Mouse (Mus musculus): ENCODE measurements around the gene Stac. TPM values are rescaled to one million over a fixed set of nuclear protein-coding genes. Genes with fewer than 3 reads are reported as not detected.
A peak's percentile ranks its signal among the peaks of the same experiment; 100 is the strongest.

Stac gene
- polyA plus RNA-seq, 1 experiment from 2014 or later = 5.8 TPM

- no peak overlapping the region for H3K27ac ChIP-seq
- no peak overlapping the region for H3K4me2 ChIP-seq (replicated peaks)
- WGBS = 38% methylated on average over 2 of the region's 2 CpGs
- H3K36me3 ChIP-seq (replicated peaks; ENCODE audit: control insufficient read depth, insufficient read depth) = no peaks in the 10 kb centered on the region
- H3K4me1 ChIP-seq (replicated peaks; ENCODE audit: control insufficient read depth, insufficient read depth, low read length) = no peaks in the 10 kb centered on the region
- no peak overlapping the region for H3K9ac ChIP-seq
- H3K27me3 ChIP-seq (ENCODE audit: control insufficient read depth, insufficient read depth, low read length) = no peaks in the 10 kb centered on the region
- no peak overlapping the region for H3K4me3 ChIP-seq (replicated peaks; ENCODE audit: low read length)
- no peaks in the 10 kb centered on the region for H3K9me3 ChIP-seq (ENCODE audit: control insufficient read depth, low read length)
- ATAC-seq (ENCODE audit: low FRiP score) (no peak), DNase-seq (ENCODE audit: low spot score) (no peak)
Measured at GRCm38 (mm10) chr9:111700101-111700500, 10.0 kb upstream of the Stac start.

- Histone ChIP-seq H3K27ac (no peak overlapping the region), H3K4me3 (replicated peaks; ENCODE audit: low read length) (peak overlapping the region; percentile 54), H3K4me2 (replicated peaks) (peak overlapping the region; percentile 95), H3K27me3 (ENCODE audit: control insufficient read depth, insufficient read depth, low read length) (peaks cover 13% of the 10 kb centered on the region), H3K4me1 (replicated peaks; ENCODE audit: control insufficient read depth, insufficient read depth, low read length) (peaks cover 8% of the 10 kb centered on the region; the same call in 1 of the 2 replicates), H3K9me3 (ENCODE audit: control insufficient read depth, low read length) (no peaks in the 10 kb centered on the region), H3K36me3 (replicated peaks; ENCODE audit: control insufficient read depth, insufficient read depth) (no peaks in the 10 kb centered on the region), H3K9ac (peak overlapping the region; percentile 55)
- DNase-seq (ENCODE audit: low spot score) (no peak), ATAC-seq (ENCODE audit: low FRiP score) (no peak)
- 7% methylated on average over 6 of the region's 6 CpGs for WGBS
Measured at GRCm38 (mm10) chr9:111690484-111690855, 322 bp upstream of the Stac start.

GRCm38 (mm10) chr9:111689146-111689545, 1.0 kb downstream of the Stac start:
- Histone ChIP-seq H3K9ac (no peak overlapping the region), H3K4me2 (replicated peaks) (peak overlapping the region; percentile 95), H3K4me1 (replicated peaks; ENCODE audit: control insufficient read depth, insufficient read depth, low read length) (peaks cover 8% of the 10 kb centered on the region; the same call in 1 of the 2 replicates), H3K36me3 (replicated peaks; ENCODE audit: control insufficient read depth, insufficient read depth) (no peaks in the 10 kb centered on the region), H3K9me3 (ENCODE audit: control insufficient read depth, low read length) (no peaks in the 10 kb centered on the region), H3K27ac (no peak overlapping the region), H3K27me3 (ENCODE audit: control insufficient read depth, insufficient read depth, low read length) (peaks cover 13% of the 10 kb centered on the region), H3K4me3 (replicated peaks; ENCODE audit: low read length) (peak overlapping the region; percentile 54; the same call in 1 of the 2 replicates)
- ATAC-seq (ENCODE audit: low FRiP score) = no peak
- DNase-seq (ENCODE audit: low spot score) = no peak
- 82% methylated on average over 11 of the region's 11 CpGs for WGBS

- H3K9me3 ChIP-seq (ENCODE audit: control insufficient read depth, low read length) = no peaks in the 10 kb centered on the region
- peaks cover 8% of the 10 kb centered on the region for H3K27me3 ChIP-seq (ENCODE audit: control insufficient read depth, insufficient read depth, low read length)
- no peak overlapping the region for H3K4me2 ChIP-seq (replicated peaks)
- H3K4me1 ChIP-seq (replicated peaks; ENCODE audit: control insufficient read depth, insufficient read depth, low read length) = no peaks in the 10 kb centered on the region
- 82% methylated on average over 2 of the region's 2 CpGs for WGBS
- ATAC-seq (ENCODE audit: low FRiP score) (no peak), DNase-seq (ENCODE audit: low spot score) (no peak)
- H3K9ac ChIP-seq = no peak overlapping the region
- H3K36me3 ChIP-seq (replicated peaks; ENCODE audit: control insufficient read depth, insufficient read depth) = no peaks in the 10 kb centered on the region
- H3K27ac ChIP-seq = no peak overlapping the region
- no peak overlapping the region for H3K4me3 ChIP-seq (replicated peaks; ENCODE audit: low read length)
Measured at GRCm38 (mm10) chr9:111684170-111684569, 6.0 kb downstream of the Stac start.

- 50% methylated on average over 2 of the region's 2 CpGs for WGBS
- Histone ChIP-seq H3K36me3 (replicated peaks; ENCODE audit: control insufficient read depth, insufficient read depth) (no peaks in the 10 kb centered on the region), H3K27me3 (ENCODE audit: control insufficient read depth, insufficient read depth, low read length) (no peaks in the 10 kb centered on the region), H3K27ac (no peak overlapping the region), H3K4me1 (replicated peaks; ENCODE audit: control insufficient read depth, insufficient read depth, low read length) (no peaks in the 10 kb centered on the region), H3K4me3 (replicated peaks; ENCODE audit: low read length) (no peak overlapping the region), H3K9me3 (ENCODE audit: control insufficient read depth, low read length) (no peaks in the 10 kb centered on the region), H3K9ac (no peak overlapping the region), H3K4me2 (replicated peaks) (no peak overlapping the region)
- ATAC-seq (ENCODE audit: low FRiP score) (no peak), DNase-seq (ENCODE audit: low spot score) (no peak)
Measured at GRCm38 (mm10) chr9:111679516-111679915, 10.6 kb downstream of the Stac start.

- DNase-seq (ENCODE audit: low spot score) (no peak), ATAC-seq (ENCODE audit: low FRiP score) (no peak)
- WGBS = 88% methylated on average over 6 of the region's 6 CpGs
- Histone ChIP-seq H3K4me2 (replicated peaks) (no peak overlapping the region), H3K9ac (no peak overlapping the region), H3K4me3 (replicated peaks; ENCODE audit: low read length) (no peak overlapping the region), H3K27ac (no peak overlapping the region), H3K4me1 (replicated peaks; ENCODE audit: control insufficient read depth, insufficient read depth, low read length) (no peaks in the 10 kb centered on the region), H3K36me3 (replicated peaks; ENCODE audit: control insufficient read depth, insufficient read depth) (no peaks in the 10 kb centered on the region), H3K27me3 (ENCODE audit: control insufficient read depth, insufficient read depth, low read length) (no peaks in the 10 kb centered on the region), H3K9me3 (ENCODE audit: control insufficient read depth, low read length) (no peaks in the 10 kb centered on the region)
Measured at GRCm38 (mm10) chr9:111669816-111670215, 20.3 kb downstream of the Stac start.

- Histone ChIP-seq H3K36me3 (replicated peaks; ENCODE audit: control insufficient read depth, insufficient read depth) (no peaks in the 10 kb centered on the region), H3K9me3 (ENCODE audit: control insufficient read depth, low read length) (no peaks in the 10 kb centered on the region), H3K9ac (no peak overlapping the region), H3K4me3 (replicated peaks; ENCODE audit: low read length) (no peak overlapping the region), H3K27ac (no peak overlapping the region), H3K27me3 (ENCODE audit: control insufficient read depth, insufficient read depth, low read length) (no peaks in the 10 kb centered on the region), H3K4me2 (replicated peaks) (no peak overlapping the region), H3K4me1 (replicated peaks; ENCODE audit: control insufficient read depth, insufficient read depth, low read length) (no peaks in the 10 kb centered on the region)
- WGBS = 73% methylated on average over 4 of the region's 4 CpGs
- ATAC-seq (ENCODE audit: low FRiP score) (no peak), DNase-seq (ENCODE audit: low spot score) (no peak)
Measured at GRCm38 (mm10) chr9:111655066-111655465, 35.1 kb downstream of the Stac start.

GRCm38 (mm10) chr9:111644228-111644627, 45.9 kb downstream of the Stac start:
- DNase-seq (ENCODE audit: low spot score) (no peak), ATAC-seq (ENCODE audit: low FRiP score) (no peak)
- Histone ChIP-seq H3K4me1 (replicated peaks; ENCODE audit: control insufficient read depth, insufficient read depth, low read length) (no peaks in the 10 kb centered on the region), H3K4me2 (replicated peaks) (no peak overlapping the region), H3K9ac (no peak overlapping the region), H3K27ac (no peak overlapping the region), H3K36me3 (replicated peaks; ENCODE audit: control insufficient read depth, insufficient read depth) (no peaks in the 10 kb centered on the region), H3K4me3 (replicated peaks; ENCODE audit: low read length) (no peak overlapping the region), H3K9me3 (ENCODE audit: control insufficient read depth, low read length) (no peaks in the 10 kb centered on the region), H3K27me3 (ENCODE audit: control insufficient read depth, insufficient read depth, low read length) (no peaks in the 10 kb centered on the region)
- 83% methylated on average over 4 of the region's 4 CpGs for WGBS

GRCm38 (mm10) chr9:111643369-111643768, 46.8 kb downstream of the Stac start:
- H3K27me3 ChIP-seq (ENCODE audit: control insufficient read depth, insufficient read depth, low read length) = no peaks in the 10 kb centered on the region
- H3K27ac ChIP-seq = no peak overlapping the region
- no peak overlapping the region for H3K9ac ChIP-seq
- no peak for ATAC-seq (ENCODE audit: low FRiP score)
- H3K9me3 ChIP-seq (ENCODE audit: control insufficient read depth, low read length) = no peaks in the 10 kb centered on the region
- DNase-seq (ENCODE audit: low spot score) = no peak
- no peaks in the 10 kb centered on the region for H3K36me3 ChIP-seq (replicated peaks; ENCODE audit: control insufficient read depth, insufficient read depth)
- H3K4me1 ChIP-seq (replicated peaks; ENCODE audit: control insufficient read depth, insufficient read depth, low read length) = no peaks in the 10 kb centered on the region
- 67% methylated on average over 5 of the region's 5 CpGs for WGBS
- H3K4me2 ChIP-seq (replicated peaks) = no peak overlapping the region
- no peak overlapping the region for H3K4me3 ChIP-seq (replicated peaks; ENCODE audit: low read length)

GRCm38 (mm10) chr9:111637641-111638040, 52.5 kb downstream of the Stac start:
- no peaks in the 10 kb centered on the region for H3K36me3 ChIP-seq (replicated peaks; ENCODE audit: control insufficient read depth, insufficient read depth)
- no peak overlapping the region for H3K4me2 ChIP-seq (replicated peaks)
- H3K27me3 ChIP-seq (ENCODE audit: control insufficient read depth, insufficient read depth, low read length) = no peaks in the 10 kb centered on the region
- ATAC-seq (ENCODE audit: low FRiP score) (no peak), DNase-seq (ENCODE audit: low spot score) (peak; percentile 27)
- no peaks in the 10 kb centered on the region for H3K4me1 ChIP-seq (replicated peaks; ENCODE audit: control insufficient read depth, insufficient read depth, low read length)
- H3K9me3 ChIP-seq (ENCODE audit: control insufficient read depth, low read length) = no peaks in the 10 kb centered on the region
- H3K9ac ChIP-seq = no peak overlapping the region
- WGBS = 65% methylated on average over 2 of the region's 2 CpGs
- H3K4me3 ChIP-seq (replicated peaks; ENCODE audit: low read length) = no peak overlapping the region
- H3K27ac ChIP-seq = no peak overlapping the region
